Mouse (Mus musculus) embryonic fibroblast, embryonic 13.5 days (primary cell): ENCODE data around the gene Lta.

Experiments used
- CTCF ChIP-seq: IDR thresholded peaks from 2 replicates; pipeline ENCODE4 v1.5.1; 2011; ENCODE audit warnings: mild to moderate bottlenecking, control low read depth, low read length, moderate library complexity, borderline replicate concordance; ENCODE audit not compliant: insufficient read depth
- POLR2A ChIP-seq: IDR thresholded peaks from 2 replicates; pipeline ENCODE4 v1.6.1; 2011; ENCODE audit warnings: low read depth, mild to moderate bottlenecking, control low read depth, low read length, moderate library complexity

GRCm38 (mm10) chr17:35248986-35249385, 43.8 kb upstream of the Lta start:
- TF ChIP-seq CTCF (no peak), POLR2A (no peak)
